Mouse (Mus musculus): ENCODE results near the gene Bcl2l13.
"Not testable (repeated sequence)": the region's sequence is repeated elsewhere in the genome, so short reads cannot be mapped to it uniquely, and the experiment has no call there.

- not testable (repeated sequence) for TF ChIP-seq CTCF (IDR thresholded peaks at IDR 0.05; ENCODE audit: low read depth, low read length); GATA1 (IDR thresholded peaks at IDR 0.05; ENCODE audit: borderline replicate concordance, low read length); TAL1 (conservative IDR thresholded peaks at IDR 0.05; ENCODE audit: low read depth, low read length); POLR2AphosphoS5 (IDR thresholded peaks at IDR 0.05; ENCODE audit: insufficient replicate concordance, low read depth, low read length); GATA2 (IDR thresholded peaks at IDR 0.05; ENCODE audit: borderline replicate concordance, low read depth, low read length)
These were observed 14.7 kb downstream of the Bcl2l13 start for GRCm38 (mm10) chr6:120850720-120851119.

Measured in G1E (cell line).